Mouse (Mus musculus): ENCODE measurements around the gene Dgki.
A peak's percentile ranks its signal among the peaks of the same experiment; 100 is the strongest.

Dgki gene

GRCm38 (mm10) chr6:37242100-37242768 lies 57.8 kb downstream of the Dgki start:
- no peak for DNase-seq (ENCODE audit: low spot score in 2 of 2)

- no peak for DNase-seq (ENCODE audit: low spot score in 2 of 2)
Observed at GRCm38 (mm10) chr6:37241434-37241833, 58.5 kb downstream of the Dgki start.

GRCm38 (mm10) chr6:37240140-37240539 lies 59.8 kb downstream of the Dgki start:
- no peak for DNase-seq (ENCODE audit: low spot score in 2 of 2)

GRCm38 (mm10) chr6:37236893-37237292 lies 63.1 kb downstream of the Dgki start:
- no peak for DNase-seq (ENCODE audit: low spot score in 2 of 2)

GRCm38 (mm10) chr6:37231148-37231547 lies 68.8 kb downstream of the Dgki start:
- DNase-seq (ENCODE audit: low spot score in 2 of 2) = no peak

- DNase-seq (ENCODE audit: low spot score in 2 of 2) = peak in 1 of 2 experiments; percentile 43
Observed at GRCm38 (mm10) chr6:37222947-37223510, 77.0 kb downstream of the Dgki start.

GRCm38 (mm10) chr6:37222016-37222415 lies 78.0 kb downstream of the Dgki start:
- no peak for DNase-seq (ENCODE audit: low spot score in 2 of 2)

GRCm38 (mm10) chr6:37219110-37219509 lies 80.9 kb downstream of the Dgki start:
- DNase-seq (ENCODE audit: low spot score in 2 of 2) = no peak

GRCm38 (mm10) chr6:37216342-37216763 lies 83.6 kb downstream of the Dgki start:
- DNase-seq (ENCODE audit: low spot score in 2 of 2) = no peak

- DNase-seq (ENCODE audit: low spot score in 2 of 2) = no peak
Observed at GRCm38 (mm10) chr6:37215655-37216054, 84.3 kb downstream of the Dgki start.

GRCm38 (mm10) chr6:37212930-37213329 lies 87.1 kb downstream of the Dgki start:
- DNase-seq (ENCODE audit: low spot score in 2 of 2) = peak in 1 of 2 experiments; percentile 42

GRCm38 (mm10) chr6:37211545-37212247 lies 88.3 kb downstream of the Dgki start:
- DNase-seq (ENCODE audit: low spot score in 2 of 2) = no peak

- no peak for DNase-seq (ENCODE audit: low spot score in 2 of 2)
Observed at GRCm38 (mm10) chr6:37202901-37203300, 97.1 kb downstream of the Dgki start.

- no peak for DNase-seq (ENCODE audit: low spot score in 2 of 2)
Observed at GRCm38 (mm10) chr6:37200840-37201239, 99.1 kb downstream of the Dgki start.

GRCm38 (mm10) chr6:37199502-37199901 lies 100.5 kb downstream of the Dgki start:
- DNase-seq (ENCODE audit: low spot score in 2 of 2) = no peak

- no peak for DNase-seq (ENCODE audit: low spot score in 2 of 2)
Observed at GRCm38 (mm10) chr6:37197745-37198144, 102.2 kb downstream of the Dgki start.

GRCm38 (mm10) chr6:37196870-37197269 lies 103.1 kb downstream of the Dgki start:
- DNase-seq (ENCODE audit: low spot score in 2 of 2) = no peak

GRCm38 (mm10) chr6:37195766-37196165 lies 104.2 kb downstream of the Dgki start:
- DNase-seq (ENCODE audit: low spot score in 2 of 2) = no peak

- DNase-seq (ENCODE audit: low spot score in 2 of 2) = no peak
Observed at GRCm38 (mm10) chr6:37181961-37182360, 118.0 kb downstream of the Dgki start.

- no peak for DNase-seq (ENCODE audit: low spot score in 2 of 2)
Observed at GRCm38 (mm10) chr6:37171149-37171832, 128.7 kb downstream of the Dgki start.

GRCm38 (mm10) chr6:37158880-37159279 lies 141.1 kb downstream of the Dgki start:
- no peak for DNase-seq (ENCODE audit: low spot score in 2 of 2)

- DNase-seq (ENCODE audit: low spot score in 2 of 2) = no peak
Observed at GRCm38 (mm10) chr6:37154051-37154450, 145.9 kb downstream of the Dgki start.
